Mouse (Mus musculus): ENCODE measurements around the gene Ace2. TPM values are rescaled to one million over a fixed set of nuclear protein-coding genes. Genes with fewer than 3 reads are reported as not detected.
A peak's percentile ranks its signal among the peaks of the same experiment; 100 is the strongest.

Gene Ace2
- polyA plus RNA-seq (2014; fragmentation: Nextera tagmentation; extraction: Ambion mirVana) = 0.16 TPM in 1 of 2 replicates, not detected in the other

DNA sequence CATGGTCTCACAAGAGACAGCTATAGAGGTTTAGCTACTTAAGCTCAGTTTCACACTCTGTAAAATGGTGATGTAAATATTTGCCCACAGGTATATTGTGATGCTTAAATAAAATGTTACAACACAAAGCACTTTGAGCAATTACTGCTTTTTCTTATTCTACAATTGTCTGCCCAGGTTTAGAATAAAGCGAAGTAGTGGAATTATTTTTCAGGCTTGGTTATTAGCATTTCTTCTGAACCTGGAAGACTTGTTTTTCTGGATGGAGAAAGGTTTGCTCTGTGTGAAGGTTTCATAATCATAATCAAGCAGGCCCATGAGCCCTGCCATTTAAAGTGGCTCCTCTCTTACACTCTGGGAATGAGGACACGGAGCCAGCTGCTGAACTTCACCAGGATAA lies at the start of gene Ace2:
TSS of gene Ace2 (plus strand) at position 301 of the 400 bp plus-strand sequence.
- 91% methylated on average over 2 of the region's 2 CpGs for WGBS
- Histone ChIP-seq H3K4me3 (ENCODE audit: low read depth, low read length) (no peak within 1 kb of the TSS), H3K36me3 (ENCODE audit: control insufficient read depth, insufficient read depth, low read length) (no peaks in the 10 kb centered on the region), H3K9me3 (ENCODE audit: control insufficient read depth, low read length) (no peaks in the 10 kb centered on the region), H3K4me2 (ENCODE audit: low read depth, low read length) (no peak within 1 kb of the TSS), H3K4me1 (ENCODE audit: control insufficient read depth, insufficient read depth, low read length) (no peaks in the 10 kb centered on the region), H3K27me3 (ENCODE audit: control insufficient read depth, insufficient read depth, low read length) (no peaks in the 10 kb centered on the region), H3K9ac (replicated peaks; ENCODE audit: low read depth, low read length) (no peak within 1 kb of the TSS), H3K27ac (ENCODE audit: low read depth, low read length) (no peak within 1 kb of the TSS)
- no peak for ATAC-seq (ENCODE audit: low read depth)

DNA sequence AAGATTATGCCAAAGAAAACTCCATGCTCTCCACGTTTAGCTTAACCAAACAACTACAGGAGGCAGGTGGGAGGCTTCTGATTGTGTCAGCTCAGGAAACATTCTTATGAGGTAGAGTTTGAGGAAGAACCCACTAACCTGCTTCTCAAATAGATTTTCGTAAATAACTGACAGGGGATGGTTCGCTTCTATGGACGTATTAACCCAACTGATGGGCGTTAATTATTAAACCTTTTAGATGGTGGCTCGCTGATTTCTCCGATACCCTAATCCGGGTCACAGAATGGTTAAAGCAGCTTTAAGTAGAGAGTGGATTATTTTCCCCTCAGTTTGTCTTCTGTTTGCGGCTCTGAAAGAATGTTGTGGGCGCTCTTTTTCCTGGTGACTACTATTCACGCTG lies 49.2 kb upstream of the Ace2 start:
- no peak overlapping the region for H3K4me2 ChIP-seq (ENCODE audit: low read depth, low read length)
- no peak overlapping the region for H3K27ac ChIP-seq (ENCODE audit: low read depth, low read length)
- no peaks in the 10 kb centered on the region for H3K9me3 ChIP-seq (ENCODE audit: control insufficient read depth, low read length)
- H3K36me3 ChIP-seq (ENCODE audit: control insufficient read depth, insufficient read depth, low read length) = no peaks in the 10 kb centered on the region
- H3K4me3 ChIP-seq (ENCODE audit: low read depth, low read length) = no peak overlapping the region
- no peak for ATAC-seq (ENCODE audit: low read depth)
- no peak overlapping the region for H3K9ac ChIP-seq (replicated peaks; ENCODE audit: low read depth, low read length)
- WGBS = 83% methylated on average over 11 of the region's 11 CpGs
- H3K27me3 ChIP-seq (ENCODE audit: control insufficient read depth, insufficient read depth, low read length) = no peaks in the 10 kb centered on the region; the same call in 1 of the 2 replicates
- H3K4me1 ChIP-seq (ENCODE audit: control insufficient read depth, insufficient read depth, low read length) = no peaks in the 10 kb centered on the region

DNA sequence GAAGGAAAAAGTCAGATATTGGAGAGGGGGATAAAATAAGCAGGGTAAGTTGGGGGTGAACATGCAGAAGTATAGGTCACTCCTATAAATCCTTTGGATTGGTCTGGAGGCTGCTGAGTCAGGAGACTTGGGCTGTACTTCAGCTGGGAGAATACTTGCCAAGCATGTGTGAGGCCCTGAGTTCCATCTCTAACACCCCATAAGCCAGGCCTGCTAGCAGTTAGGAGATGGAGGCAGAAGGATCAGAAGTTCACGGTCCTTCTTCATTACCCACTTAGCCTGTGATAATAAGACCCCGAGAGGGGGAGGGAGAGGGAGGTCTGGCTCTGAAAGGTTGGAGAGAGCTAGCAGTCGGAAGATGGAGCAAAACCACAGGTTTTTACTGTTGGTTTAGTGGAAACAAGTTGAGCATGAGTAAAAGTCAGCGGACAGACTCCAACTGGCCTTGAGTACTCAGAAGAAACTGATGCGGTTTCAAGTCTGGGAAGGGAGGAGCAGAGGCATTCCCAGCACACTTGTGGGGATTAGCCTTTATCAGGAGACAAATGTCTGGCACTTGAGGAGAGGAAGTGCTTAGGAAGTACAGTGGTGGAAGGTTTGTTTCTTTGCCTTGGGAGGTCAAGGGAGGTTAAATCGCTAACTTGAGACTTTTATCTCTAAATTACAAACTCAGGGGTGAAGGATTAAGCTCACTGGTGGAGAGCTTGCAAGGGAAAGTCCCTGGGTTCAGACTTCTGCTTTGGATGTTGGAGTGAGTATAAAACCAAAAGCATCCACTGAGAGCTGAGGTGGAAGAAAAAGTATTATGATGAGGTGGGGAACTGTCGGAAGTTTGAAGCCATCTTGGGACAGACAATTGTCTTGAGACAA lies 46.6 kb upstream of the Ace2 start:
- no peaks in the 10 kb centered on the region for H3K36me3 ChIP-seq (ENCODE audit: control insufficient read depth, insufficient read depth, low read length)
- no peak overlapping the region for H3K4me3 ChIP-seq (ENCODE audit: low read depth, low read length)
- ATAC-seq (ENCODE audit: low read depth) = no peak
- no peaks in the 10 kb centered on the region for H3K9me3 ChIP-seq (ENCODE audit: control insufficient read depth, low read length)
- no peak overlapping the region for H3K9ac ChIP-seq (replicated peaks; ENCODE audit: low read depth, low read length)
- H3K4me1 ChIP-seq (ENCODE audit: control insufficient read depth, insufficient read depth, low read length) = no peaks in the 10 kb centered on the region
- 63% methylated on average over 7 of the region's 7 CpGs for WGBS
- H3K27ac ChIP-seq (ENCODE audit: low read depth, low read length) = no peak overlapping the region
- H3K4me2 ChIP-seq (ENCODE audit: low read depth, low read length) = no peak overlapping the region
- H3K27me3 ChIP-seq (ENCODE audit: control insufficient read depth, insufficient read depth, low read length) = no peaks in the 10 kb centered on the region; the same call in 1 of the 2 replicates

DNA sequence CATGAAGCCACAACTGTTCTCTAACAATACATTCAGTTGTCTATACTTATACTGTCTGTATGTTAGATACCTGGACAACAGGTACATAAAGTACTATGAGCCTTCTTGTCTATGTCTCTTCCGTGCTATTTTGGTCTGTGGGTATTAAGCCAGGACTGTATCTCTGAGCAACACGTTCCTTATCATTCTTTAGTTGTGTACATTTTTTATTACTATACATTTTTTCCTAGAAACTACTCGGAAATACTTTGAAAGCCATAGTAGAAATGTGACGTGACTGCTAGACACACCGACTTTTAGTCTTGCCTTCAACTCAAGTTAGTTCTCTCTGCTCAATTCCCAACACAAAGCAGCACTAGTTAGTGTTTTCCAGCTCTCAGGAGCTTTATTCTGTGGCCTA lies 45.7 kb upstream of the Ace2 start:
- no peak overlapping the region for H3K27ac ChIP-seq (ENCODE audit: low read depth, low read length)
- H3K9ac ChIP-seq (replicated peaks; ENCODE audit: low read depth, low read length) = no peak overlapping the region
- 86% methylated on average over 5 of the region's 5 CpGs for WGBS
- H3K36me3 ChIP-seq (ENCODE audit: control insufficient read depth, insufficient read depth, low read length) = no peaks in the 10 kb centered on the region
- H3K4me3 ChIP-seq (ENCODE audit: low read depth, low read length) = no peak overlapping the region
- H3K4me2 ChIP-seq (ENCODE audit: low read depth, low read length) = no peak overlapping the region
- H3K9me3 ChIP-seq (ENCODE audit: control insufficient read depth, low read length) = no peaks in the 10 kb centered on the region
- H3K27me3 ChIP-seq (ENCODE audit: control insufficient read depth, insufficient read depth, low read length) = no peaks in the 10 kb centered on the region; the same call in 1 of the 2 replicates
- no peak for ATAC-seq (ENCODE audit: low read depth)
- H3K4me1 ChIP-seq (ENCODE audit: control insufficient read depth, insufficient read depth, low read length) = no peaks in the 10 kb centered on the region

DNA sequence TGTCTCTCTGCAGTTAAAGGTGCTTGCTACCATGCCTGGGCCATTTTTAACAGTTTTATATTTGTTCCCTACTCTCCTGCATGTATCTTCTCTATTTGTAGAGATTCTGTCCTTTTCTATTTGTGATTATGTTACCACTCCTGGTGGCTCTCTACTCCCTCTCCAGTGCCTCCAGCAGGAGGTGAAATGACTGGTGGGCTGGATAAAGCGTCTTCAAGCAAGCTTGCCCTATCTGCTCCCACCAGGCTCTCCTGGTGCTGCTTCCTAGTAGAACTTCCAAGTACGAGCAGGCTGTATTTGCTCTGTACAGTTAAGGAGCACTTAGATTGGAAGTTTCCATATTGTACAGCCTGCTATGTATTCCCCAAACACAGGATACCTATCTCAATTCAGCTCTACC lies 43.3 kb upstream of the Ace2 start:
- H3K4me3 ChIP-seq (ENCODE audit: low read depth, low read length) = no peak overlapping the region
- no peaks in the 10 kb centered on the region for H3K9me3 ChIP-seq (ENCODE audit: control insufficient read depth, low read length)
- H3K27me3 ChIP-seq (ENCODE audit: control insufficient read depth, insufficient read depth, low read length) = no peaks in the 10 kb centered on the region; the same call in 1 of the 2 replicates
- ATAC-seq (ENCODE audit: low read depth) = no peak
- no peak overlapping the region for H3K9ac ChIP-seq (replicated peaks; ENCODE audit: low read depth, low read length)
- H3K27ac ChIP-seq (ENCODE audit: low read depth, low read length) = no peak overlapping the region
- WGBS = 82% methylated on average over 2 of the region's 2 CpGs
- H3K36me3 ChIP-seq (ENCODE audit: control insufficient read depth, insufficient read depth, low read length) = no peaks in the 10 kb centered on the region
- H3K4me2 ChIP-seq (ENCODE audit: low read depth, low read length) = no peak overlapping the region
- H3K4me1 ChIP-seq (ENCODE audit: control insufficient read depth, insufficient read depth, low read length) = no peaks in the 10 kb centered on the region

DNA sequence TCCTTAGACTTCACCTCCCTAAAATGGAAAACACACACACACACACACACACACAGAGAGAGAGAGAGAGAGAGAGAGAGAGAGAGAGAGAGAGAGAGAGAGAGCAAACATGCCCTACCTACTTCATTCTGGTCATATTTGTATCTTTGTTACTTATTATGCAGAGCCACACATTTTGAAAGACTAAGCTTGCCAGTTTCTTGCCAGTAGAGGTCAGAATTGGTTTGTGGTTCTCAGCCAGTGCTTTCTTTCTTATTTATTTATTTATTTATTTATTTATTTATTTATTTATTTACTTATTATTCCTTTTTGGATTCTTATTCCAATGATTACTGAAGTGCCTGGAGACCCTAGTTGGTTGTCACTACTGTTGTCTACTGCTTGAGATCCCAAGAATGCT lies 37.6 kb upstream of the Ace2 start:
- no peak overlapping the region for H3K4me2 ChIP-seq (ENCODE audit: low read depth, low read length)
- no peak overlapping the region for H3K4me3 ChIP-seq (ENCODE audit: low read depth, low read length)
- H3K27ac ChIP-seq (ENCODE audit: low read depth, low read length) = no peak overlapping the region
- no peaks in the 10 kb centered on the region for H3K4me1 ChIP-seq (ENCODE audit: control insufficient read depth, insufficient read depth, low read length)
- H3K9ac ChIP-seq (replicated peaks; ENCODE audit: low read depth, low read length) = no peak overlapping the region
- no peaks in the 10 kb centered on the region for H3K9me3 ChIP-seq (ENCODE audit: control insufficient read depth, low read length)
- H3K27me3 ChIP-seq (ENCODE audit: control insufficient read depth, insufficient read depth, low read length) = no peaks in the 10 kb centered on the region
- ATAC-seq (ENCODE audit: low read depth) = no peak
- H3K36me3 ChIP-seq (ENCODE audit: control insufficient read depth, insufficient read depth, low read length) = no peaks in the 10 kb centered on the region

DNA sequence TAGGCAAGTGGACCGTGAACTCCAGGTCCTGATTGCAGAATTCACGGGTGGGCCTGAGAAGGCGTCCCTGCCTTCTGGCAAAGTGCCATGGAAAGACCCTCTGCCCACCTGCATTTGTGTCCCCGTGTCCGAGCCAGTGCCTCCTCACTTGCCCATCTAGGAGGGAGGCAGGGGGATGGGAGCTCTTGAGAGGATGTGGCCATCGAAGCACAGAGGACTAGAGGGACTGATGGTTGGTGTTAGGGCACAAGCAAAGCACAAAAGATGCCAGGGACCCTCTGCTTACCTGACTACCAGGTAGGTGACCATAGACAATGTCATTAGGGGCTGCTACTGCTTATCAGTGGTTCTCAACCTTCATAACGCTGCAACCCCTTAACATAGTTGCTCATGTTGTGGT lies 36.9 kb upstream of the Ace2 start:
- Histone ChIP-seq H3K27ac (ENCODE audit: low read depth, low read length) (no peak overlapping the region), H3K4me1 (ENCODE audit: control insufficient read depth, insufficient read depth, low read length) (no peaks in the 10 kb centered on the region), H3K9ac (replicated peaks; ENCODE audit: low read depth, low read length) (no peak overlapping the region), H3K36me3 (ENCODE audit: control insufficient read depth, insufficient read depth, low read length) (no peaks in the 10 kb centered on the region), H3K4me3 (ENCODE audit: low read depth, low read length) (no peak overlapping the region), H3K27me3 (ENCODE audit: control insufficient read depth, insufficient read depth, low read length) (no peaks in the 10 kb centered on the region), H3K4me2 (ENCODE audit: low read depth, low read length) (no peak overlapping the region), H3K9me3 (ENCODE audit: control insufficient read depth, low read length) (no peaks in the 10 kb centered on the region)
- ATAC-seq (ENCODE audit: low read depth) = no peak
- 89% methylated on average over 7 of the region's 7 CpGs for WGBS

DNA sequence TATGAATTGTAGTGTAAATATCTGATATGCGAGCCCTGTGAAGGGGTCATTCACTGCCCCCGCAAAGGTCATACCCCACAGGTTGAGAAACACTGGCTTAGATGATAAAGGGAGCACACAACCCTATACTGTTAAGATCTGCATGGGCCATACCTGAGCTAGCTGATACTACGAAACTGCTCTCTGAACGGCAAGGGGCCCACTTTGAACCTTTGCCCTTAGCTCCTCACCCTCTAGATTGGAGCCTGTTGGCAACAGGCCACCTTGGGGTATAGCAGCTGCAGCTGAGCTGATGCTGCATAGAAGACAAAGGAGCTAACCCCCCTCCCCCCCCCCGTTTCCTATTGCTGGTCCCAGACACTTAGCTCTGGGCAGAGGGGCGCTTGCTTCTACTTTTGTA lies 36.5 kb upstream of the Ace2 start:
- Histone ChIP-seq H3K9me3 (ENCODE audit: control insufficient read depth, low read length) (no peaks in the 10 kb centered on the region), H3K4me2 (ENCODE audit: low read depth, low read length) (no peak overlapping the region), H3K4me3 (ENCODE audit: low read depth, low read length) (no peak overlapping the region), H3K27ac (ENCODE audit: low read depth, low read length) (no peak overlapping the region), H3K4me1 (ENCODE audit: control insufficient read depth, insufficient read depth, low read length) (no peaks in the 10 kb centered on the region), H3K9ac (replicated peaks; ENCODE audit: low read depth, low read length) (no peak overlapping the region), H3K36me3 (ENCODE audit: control insufficient read depth, insufficient read depth, low read length) (no peaks in the 10 kb centered on the region), H3K27me3 (ENCODE audit: control insufficient read depth, insufficient read depth, low read length) (no peaks in the 10 kb centered on the region)
- ATAC-seq (ENCODE audit: low read depth) = 0 out of 2 replicates have a peak, but pooled peaks have one; percentile 11
- WGBS = 68% methylated on average over 6 of the region's 6 CpGs

DNA sequence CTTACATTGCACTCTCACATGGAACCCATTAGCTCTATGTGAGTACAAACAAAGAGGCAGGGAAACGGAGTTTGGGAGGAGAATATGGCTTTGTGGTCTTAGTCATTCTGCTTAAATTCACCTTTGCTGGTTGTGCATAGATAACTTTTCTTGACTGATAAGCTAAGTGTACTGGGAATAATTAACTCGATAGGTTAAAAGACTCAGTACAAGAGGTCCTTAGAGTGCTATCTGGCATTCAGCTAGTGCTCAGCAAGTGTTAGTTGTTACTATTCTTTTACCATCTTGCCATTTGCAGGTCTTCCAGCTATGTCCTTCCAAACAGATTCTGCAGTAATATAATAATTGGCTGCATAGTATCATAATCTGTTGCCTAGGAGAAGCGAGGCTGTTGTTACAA lies 28.0 kb upstream of the Ace2 start:
- Histone ChIP-seq H3K4me3 (ENCODE audit: low read depth, low read length) (no peak overlapping the region), H3K27me3 (ENCODE audit: control insufficient read depth, insufficient read depth, low read length) (no peaks in the 10 kb centered on the region), H3K4me2 (ENCODE audit: low read depth, low read length) (no peak overlapping the region), H3K27ac (ENCODE audit: low read depth, low read length) (no peak overlapping the region), H3K36me3 (ENCODE audit: control insufficient read depth, insufficient read depth, low read length) (no peaks in the 10 kb centered on the region), H3K9me3 (ENCODE audit: control insufficient read depth, low read length) (no peaks in the 10 kb centered on the region), H3K4me1 (ENCODE audit: control insufficient read depth, insufficient read depth, low read length) (no peaks in the 10 kb centered on the region), H3K9ac (replicated peaks; ENCODE audit: low read depth, low read length) (no peak overlapping the region)
- ATAC-seq (ENCODE audit: low read depth) = no peak
- WGBS = 87% methylated on average over 3 of the region's 3 CpGs
